Mouse (Mus musculus): ENCODE results near the gene Tpbpb.
"Not testable (repeated sequence)": the region's sequence is repeated elsewhere in the genome, so short reads cannot be mapped to it uniquely, and the experiment has no call there.

Gene Tpbpb

DNA sequence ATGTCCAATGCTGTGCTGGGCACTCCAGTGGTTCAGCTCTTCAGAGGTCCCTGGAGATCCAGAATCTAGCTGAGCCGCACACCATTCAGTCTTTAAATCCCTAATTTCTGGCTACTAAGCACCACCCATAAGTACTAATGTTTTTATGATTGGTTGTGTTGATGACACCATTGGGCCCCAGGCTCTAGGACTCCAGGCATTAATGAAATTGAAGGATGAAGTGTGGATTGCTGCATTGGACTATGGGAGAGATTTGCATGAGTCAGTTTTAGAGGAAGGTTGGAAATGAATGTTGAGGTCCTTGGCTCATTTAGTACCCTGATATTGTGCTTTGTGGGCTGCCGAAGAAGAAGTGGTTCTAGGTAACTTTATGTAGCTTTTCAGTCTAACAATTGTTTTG, at the start of gene Tpbpb:
Gene Tpbpb (minus strand): TSS at position 101 of the 400 bp plus-strand sequence.
- DNase-seq (ENCODE audit: low read depth, low spot score): not testable (repeated sequence)

DNA sequence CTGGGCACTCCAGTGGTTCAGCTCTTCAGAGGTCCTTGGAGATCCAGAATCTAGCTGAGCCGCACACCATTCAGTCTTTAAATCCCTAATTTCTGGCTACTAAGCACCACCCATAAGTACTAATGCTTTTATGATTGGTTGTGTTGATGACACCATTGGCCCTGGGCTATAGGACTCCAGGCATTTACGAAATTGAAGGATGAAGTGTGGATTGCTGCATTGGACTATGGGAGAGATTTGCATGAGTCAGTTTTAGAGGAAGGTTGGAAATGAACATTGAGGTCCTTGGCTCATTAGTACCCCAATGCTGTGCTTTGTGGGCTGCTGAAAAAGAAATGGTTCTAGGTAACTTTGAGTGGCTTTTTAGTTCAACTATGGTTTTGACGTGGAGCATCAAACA, 37.2 kb upstream of the Tpbpb start, which contains the start of gene Tpbpa:
Gene Tpbpa (minus strand): TSS at position 101 of the 400 bp plus-strand sequence.
- not testable (repeated sequence) for DNase-seq (ENCODE audit: low read depth, low spot score)

DNA sequence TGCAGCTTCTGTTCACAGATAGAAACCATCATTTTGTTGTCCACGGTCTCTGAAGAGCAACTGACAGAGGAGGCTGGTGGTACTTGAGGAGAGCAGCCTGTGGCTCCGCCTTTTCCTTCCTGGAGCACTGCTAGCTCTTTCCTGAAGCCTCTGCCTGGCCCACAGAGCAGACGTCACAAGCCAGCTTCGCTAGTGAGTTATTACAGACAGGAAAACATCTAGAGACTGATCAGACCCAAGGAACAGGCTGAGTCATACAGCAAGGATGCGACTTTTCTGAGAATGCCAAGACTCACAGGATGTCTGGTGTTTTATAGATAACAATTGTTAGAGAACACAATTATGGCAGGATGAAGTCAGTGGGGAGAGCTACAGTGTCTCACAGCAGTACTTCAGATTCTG, 31.8 kb upstream of the Tpbpb start, which contains the start of the genes Gm49391 and Ctla2a:
Gene Gm49391 (minus strand): TSS at position 72 of the 402 bp plus-strand sequence.
Gene Ctla2a (minus strand): TSS at position 126 of the 402 bp plus-strand sequence.
- no peak for DNase-seq (ENCODE audit: low read depth, low spot score)

DNA sequence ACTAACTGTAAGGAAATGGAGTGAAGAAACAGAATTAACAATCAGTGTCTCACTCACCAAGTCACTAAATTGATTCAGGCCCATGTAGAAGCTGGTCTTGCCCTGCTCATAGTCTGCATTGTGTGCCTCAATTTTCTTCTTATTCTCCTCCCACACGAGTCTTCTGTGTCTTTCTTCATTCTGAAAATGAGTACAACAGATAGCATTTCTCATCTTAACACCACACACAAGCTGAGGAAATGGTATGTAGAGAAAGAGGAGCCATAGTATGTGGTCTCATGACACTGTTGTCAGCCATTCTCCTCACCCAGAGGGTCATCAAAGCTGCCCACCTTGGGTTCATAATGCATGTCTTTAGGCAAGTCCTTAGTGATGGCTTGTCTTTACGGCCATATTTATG, 30.8 kb upstream of the Tpbpb start, which contains the start of gene Gm49393:
Gene Gm49393 (minus strand): TSS at position 101 of the 400 bp plus-strand sequence.
- DNase-seq (ENCODE audit: low read depth, low spot score): not testable (repeated sequence)

DNA sequence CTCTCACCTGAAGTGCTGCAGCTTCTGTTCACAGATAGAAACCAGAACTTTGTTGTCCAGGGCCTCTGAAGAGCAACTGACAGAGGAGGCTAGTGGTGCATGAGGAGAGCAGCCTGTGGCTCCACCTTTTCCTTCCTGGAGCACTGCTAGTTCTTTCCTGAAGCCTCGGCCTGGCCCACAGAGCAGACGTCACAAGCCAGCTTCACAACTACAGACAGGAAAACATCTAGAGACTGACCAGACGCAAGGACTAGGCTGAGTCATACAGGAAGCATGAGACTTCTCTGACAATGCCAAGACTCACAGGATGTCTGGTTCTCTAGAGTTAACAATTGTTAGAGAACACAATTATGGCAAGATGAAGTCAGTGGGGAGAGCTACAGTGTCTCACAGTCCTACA, 7.4 kb downstream of the Tpbpb start, which contains the start of gene Ctla2b:
Gene Ctla2b (minus strand): TSS at position 120 of the 400 bp plus-strand sequence.
- DNase-seq (ENCODE audit: low read depth, low spot score): no peak

DNA sequence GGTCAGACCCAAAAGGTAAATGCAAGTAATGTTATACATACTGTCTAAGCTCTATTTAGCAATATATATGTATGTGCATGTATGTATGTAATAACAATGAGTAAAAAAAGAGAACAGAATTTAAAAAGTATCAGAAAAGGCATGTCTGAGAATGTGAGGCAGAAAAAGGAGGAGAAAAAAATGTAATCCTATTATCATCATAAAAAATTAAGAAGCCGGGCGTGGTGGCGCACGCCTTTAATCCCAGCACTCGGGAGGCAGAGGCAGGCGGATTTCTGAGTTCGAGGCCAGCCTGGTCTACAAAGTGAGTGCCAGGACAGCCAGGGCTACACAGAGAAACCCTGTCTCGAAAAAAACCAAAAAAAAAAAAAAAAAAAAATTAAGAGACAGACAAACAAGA, 7.9 kb downstream of the Tpbpb start, which contains the start of gene Gm49392:
Gene Gm49392 (minus strand): TSS at position 101 of the 400 bp plus-strand sequence.
- DNase-seq (ENCODE audit: low read depth, low spot score): not testable (repeated sequence)

DNA sequence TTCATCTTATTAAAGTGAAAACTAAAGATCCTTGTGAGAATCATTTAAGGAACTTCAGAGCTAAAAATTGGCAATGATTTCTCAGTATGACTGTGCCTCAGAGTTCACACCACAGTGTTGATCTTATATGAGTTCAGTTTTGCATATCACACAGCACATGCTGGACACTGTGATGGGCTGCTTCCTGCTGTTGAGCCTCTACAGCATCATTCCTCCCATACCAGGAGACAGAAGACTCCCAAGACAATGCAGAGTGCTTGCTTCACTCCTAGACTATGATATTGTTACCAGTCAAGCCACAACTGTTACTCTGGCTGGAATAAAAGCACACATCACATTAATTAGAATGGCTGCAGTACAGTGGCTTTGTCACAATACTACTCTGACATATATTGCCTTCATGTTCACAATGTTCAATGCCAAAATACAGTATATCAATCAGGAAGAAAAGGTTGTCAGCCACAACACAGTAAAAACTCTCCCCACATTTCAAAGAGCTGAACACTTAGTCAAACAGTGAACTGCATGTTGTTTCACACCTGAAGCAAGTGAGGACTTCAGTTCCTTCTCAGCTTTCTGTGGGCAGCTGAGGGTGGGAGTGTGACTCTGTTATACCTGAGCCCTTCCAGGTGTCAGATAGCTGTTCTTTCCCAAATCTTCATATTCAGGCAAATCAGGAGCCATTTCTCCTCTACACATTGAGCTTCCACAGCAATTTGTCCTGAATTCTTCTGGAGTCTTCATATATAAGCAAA, 9.1 kb downstream of the Tpbpb start:
- no peak for DNase-seq (ENCODE audit: low read depth, low spot score)

DNA sequence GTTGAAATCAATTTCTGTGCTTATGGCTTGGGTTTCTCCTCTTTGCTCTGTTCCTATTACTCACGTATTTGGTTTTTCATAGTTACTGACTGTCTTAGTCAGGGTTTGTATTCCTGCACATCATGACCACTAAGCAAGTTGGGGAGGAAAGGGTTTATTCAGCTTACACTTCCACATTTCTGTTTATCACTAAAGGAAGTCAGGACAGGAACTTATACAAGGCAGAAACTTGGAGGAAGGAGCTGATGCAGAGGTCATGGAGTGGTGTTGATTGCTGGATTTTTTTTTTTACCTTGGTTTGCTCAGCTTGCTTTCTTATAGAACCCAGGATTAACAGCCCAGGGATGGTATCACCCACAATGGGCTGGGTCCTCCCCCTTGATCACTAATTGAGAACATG, 12.4 kb downstream of the Tpbpb start:
- DNase-seq (ENCODE audit: low read depth, low spot score): no peak

DNA sequence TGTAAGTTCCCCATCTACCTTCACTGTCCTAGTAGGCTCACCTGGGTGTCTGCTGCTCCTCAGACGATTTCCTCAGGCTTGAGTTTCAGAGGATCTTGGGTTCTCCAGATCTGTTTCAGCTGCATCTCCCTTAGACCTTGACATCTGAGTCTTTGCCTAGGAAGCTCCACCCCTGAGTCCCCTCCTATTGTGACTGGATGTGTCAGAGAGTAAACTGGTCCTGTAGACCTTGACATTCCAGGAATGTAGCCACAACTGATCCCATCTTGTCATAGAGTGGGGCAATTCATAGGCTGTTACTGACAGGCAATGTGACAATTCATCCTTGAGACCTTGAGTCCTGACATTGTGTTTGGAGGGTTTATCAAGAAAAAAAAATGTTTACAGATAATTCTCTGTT, 40.4 kb downstream of the Tpbpb start, which contains the start of gene 4930486L24Rik:
Gene 4930486L24Rik (minus strand): TSS at position 195 of the 400 bp plus-strand sequence.
- DNase-seq (ENCODE audit: low read depth, low spot score): no peak
